Comparison of ENCODE assay signal across 8 mouse cellular contexts in genomic region chr11:69398059-69398458, GRCm38 (mm10). TPM values are rescaled to one million over a fixed set of nuclear protein-coding genes. Genes with fewer than 3 reads are reported as not detected.
A peak's percentile ranks its signal among the peaks of the same experiment; 100 is the strongest.
DNase-seq lines count a peak whose midpoint lies in the region; ATAC-seq and TF ChIP-seq lines count a peak whose summit lies in the region.

TSS of gene Tmem88 (minus strand) at chr11:69398234.

- peaks cover 28% of the 10 kb centered on the region for H3K36me3 ChIP-seq in hindbrain, embryonic 16.5 days (ENCODE audit: control insufficient read depth, insufficient read depth, low read length)
- H3K36me3 ChIP-seq in liver, embryonic 12.5 days: peaks cover 37% of the 10 kb centered on the region

- H3K9me3 ChIP-seq in hindbrain, embryonic 16.5 days (ENCODE audit: control insufficient read depth, low read length): no peaks in the 10 kb centered on the region
- no peaks in the 10 kb centered on the region for H3K9me3 ChIP-seq in liver, embryonic 12.5 days (replicated peaks)

- TF ChIP-seq POLR2A in cerebellum, adult 2 months (IDR thresholded peaks at IDR 0.05; ENCODE audit: borderline replicate concordance, insufficient read depth, low read length): no peak
- no peak for TF ChIP-seq POLR2A in olfactory bulb, adult 2 months (IDR thresholded peaks at IDR 0.05; ENCODE audit: insufficient read depth, low read depth, low read length)

- no peak for ATAC-seq in hindbrain, embryonic 16.5 days
- no peak for ATAC-seq in liver, embryonic 12.5 days

- no peaks in the 10 kb centered on the region for H3K27me3 ChIP-seq in cerebellum, adult 2 months (ENCODE audit: control insufficient read depth, insufficient read depth, low read length)
- no peaks in the 10 kb centered on the region for H3K27me3 ChIP-seq in hindbrain, embryonic 16.5 days (replicated peaks; ENCODE audit: control insufficient read depth, insufficient read depth, low read length)
- peaks cover 8% of the 10 kb centered on the region; the same call in 1 of the 2 replicates for H3K27me3 ChIP-seq in liver, embryonic 12.5 days (replicated peaks)

- no peak for TF ChIP-seq CTCF in cerebellum, adult 2 months (IDR thresholded peaks at IDR 0.05; ENCODE audit: borderline replicate concordance, insufficient read depth, low read depth, low read length)
- no peak for TF ChIP-seq CTCF in olfactory bulb, adult 2 months (IDR thresholded peaks at IDR 0.05; ENCODE audit: insufficient read depth, low read depth, low read length)

- peak within 1 kb of the TSS; percentile 80 for H3K4me2 ChIP-seq in hindbrain, embryonic 16.5 days (ENCODE audit: low read length)
- peak within 1 kb of the TSS; percentile 94 for H3K4me2 ChIP-seq in liver, embryonic 12.5 days

- WGBS in cerebellum, adult 2 months: 20% methylated on average over 16 of the region's 16 CpGs
- WGBS in hindbrain, embryonic 16.5 days: 11% methylated on average over 16 of the region's 16 CpGs
- 19% methylated on average over 16 of the region's 16 CpGs for WGBS in liver, embryonic 12.5 days (ENCODE audit: insufficient replicate concordance)
- 19% methylated on average over 16 of the region's 16 CpGs for WGBS in olfactory bulb, adult 2 months

- H3K4me1 ChIP-seq in cerebellum, adult 2 months (ENCODE audit: control insufficient read depth, insufficient read depth, low read length): peaks cover 13% of the 10 kb centered on the region; the same call in 1 of the 2 replicates
- peaks cover 13% of the 10 kb centered on the region for H3K4me1 ChIP-seq in hindbrain, embryonic 16.5 days (ENCODE audit: control insufficient read depth, insufficient read depth, low read depth, low read length)
- H3K4me1 ChIP-seq in liver, embryonic 12.5 days: peaks cover 52% of the 10 kb centered on the region
- H3K4me1 ChIP-seq in olfactory bulb, adult 2 months (ENCODE audit: control insufficient read depth, insufficient read depth, low read length): peaks cover 25% of the 10 kb centered on the region

- peak within 1 kb of the TSS; percentile 47 for H3K9ac ChIP-seq in hindbrain, embryonic 16.5 days (ENCODE audit: low read depth, low read length)
- peak within 1 kb of the TSS; percentile 91 for H3K9ac ChIP-seq in liver, embryonic 12.5 days

- H3K4me3 ChIP-seq in cerebellum, adult 2 months (replicated peaks; ENCODE audit: insufficient read depth, low read depth, low read length): peak within 1 kb of the TSS; percentile 52
- H3K4me3 ChIP-seq in hindbrain, embryonic 16.5 days (ENCODE audit: low read length): peak within 1 kb of the TSS; percentile 18
- H3K4me3 ChIP-seq in liver, embryonic 12.5 days: peak within 1 kb of the TSS; percentile 79
- 0 out of 2 replicates have a peak within 1 kb of the TSS, but pooled peaks have one; percentile 1 for H3K4me3 ChIP-seq in olfactory bulb, adult 2 months (ENCODE audit: insufficient read depth, low read depth, low read length)

- intact Hi-C loops in gastrocnemius, postnatal 14 days (cut with DNase I; ENCODE audit: low total_unique reads): no loop called here
- intact Hi-C loops in left cerebral cortex, postnatal 4 days (cut with DNase I): no loop called here

- peak within 1 kb of the TSS; percentile 79 for H3K27ac ChIP-seq in cerebellum, adult 2 months (ENCODE audit: insufficient read depth, low read length)
- H3K27ac ChIP-seq in hindbrain, embryonic 16.5 days (ENCODE audit: low read depth, low read length): peak within 1 kb of the TSS; percentile 51
- H3K27ac ChIP-seq in liver, embryonic 12.5 days: peak within 1 kb of the TSS; percentile 95
- H3K27ac ChIP-seq in olfactory bulb, adult 2 months (ENCODE audit: insufficient read depth, low read depth, low read length): peak within 1 kb of the TSS; percentile 8; the same call in 1 of the 2 replicates

- peak; percentile 24 for DNase-seq in layer of hippocampus, adult 11-12 months (ENCODE audit: low spot score)
- no peak for DNase-seq in layer of hippocampus, postnatal 36 days
- peak in 1 of 2 experiments; percentile 35 for DNase-seq in cerebellum, adult 2 months
- peak; percentile 54 for DNase-seq in gastrocnemius, postnatal 14 days
- no peak for DNase-seq in left cerebral cortex, postnatal 4 days

RNA-seq across cellular contexts. Expression of gene Tmem88, which starts in this region (rescaled TPM):
- total RNA-seq in layer of hippocampus, postnatal 36 days (2021): 1 to 10 TPM; 1.8 to 2.6 TPM
- polyA plus RNA-seq in cerebellum, adult 2 months (2012; rRNA removed): 5.7 and 6.0 TPM in 2 replicates
- total RNA-seq in gastrocnemius, postnatal 14 days (2021): 10 to 100 TPM; 12.8 to 15.2 TPM
- 8.9 and 9.2 TPM in 2 replicates for polyA plus RNA-seq in hindbrain, embryonic 16.5 days (2015; fragmentation: Nextera tagmentation; extraction: Ambion mirVana)
- 14.4 and 15.4 TPM in 2 replicates for polyA plus RNA-seq in liver, embryonic 12.5 days (2016; fragmentation: Nextera tagmentation; extraction: Ambion mirVana)
- polyA plus RNA-seq in olfactory bulb, adult 2 months (2012; ENCODE audit: insufficient read depth, insufficient read length, low replicate concordance, missing spikeins): not detected in 2 replicates
- total RNA-seq in left cerebral cortex, postnatal 4 days (2021): 1 to 10 TPM; 3.1 to 4.2 TPM

Comparison
In these comparisons a context has a peak if more than half of its experiments do, and no peak if none do; other contexts are left out.
1. DNase-seq: peak in layer of hippocampus, adult 11-12 months (single experiment) and gastrocnemius, postnatal 14 days (single experiment); none in layer of hippocampus, postnatal 36 days (0 of 2) and left cerebral cortex, postnatal 4 days (single experiment).
2. H3K27ac ChIP-seq: peak in every context shown above with its lines; median percentile 95 in liver, embryonic 12.5 days; 79 in cerebellum, adult 2 months; 51 in hindbrain, embryonic 16.5 days; 8 in olfactory bulb, adult 2 months.
3. H3K4me3 ChIP-seq: peak in every context shown above with its lines; median percentile 79 in liver, embryonic 12.5 days; 52 in cerebellum, adult 2 months; 18 in hindbrain, embryonic 16.5 days; 1 in olfactory bulb, adult 2 months.